Mouse (Mus musculus): Measurements from ENCODE around the gene Noc2l. TPM values are rescaled to one million over a fixed set of nuclear protein-coding genes. Genes with fewer than 3 reads are reported as not detected.
A peak's percentile ranks its signal among the peaks of the same experiment; 100 is the strongest.

The Noc2l gene
- polyA plus RNA-seq, 1 experiment: 54.6 TPM

DNA sequence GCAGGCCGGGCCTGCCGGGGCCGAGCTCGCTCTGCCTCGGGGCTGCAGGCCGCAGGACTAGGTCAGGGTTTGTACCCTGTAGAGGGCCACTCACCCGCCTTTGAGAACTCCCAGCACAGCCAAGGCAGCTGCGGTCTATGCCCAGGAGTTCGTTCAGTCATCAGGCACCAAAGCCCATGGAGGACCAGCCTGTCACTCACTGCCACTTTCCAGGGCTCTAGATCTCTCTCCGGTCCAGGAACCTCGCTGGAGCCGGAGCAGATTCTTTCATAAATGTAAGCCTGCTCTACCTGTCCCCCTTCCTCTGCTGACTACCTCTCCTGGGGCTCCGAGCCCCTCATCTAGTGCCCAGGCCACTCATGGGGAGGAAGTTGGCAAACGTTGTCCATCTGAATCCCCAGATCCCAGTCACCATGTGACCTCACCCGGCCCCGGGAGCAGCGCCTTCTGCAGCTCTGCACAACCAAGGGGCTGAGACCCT is 1.7 kb upstream of the Noc2l start:
- whole genome bisulfite sequencing: 13% methylated on average over 17 of the region's 17 CpGs
- Histone ChIP-seq H3K4me3 (replicated peaks; ENCODE audit: extremely low read depth, low read depth, low read length) (peak overlapping the region; percentile 64), H3K4me1 (ENCODE audit: control insufficient read depth, insufficient read depth, low read length) (peaks cover 6% of the 10 kb centered on the region)
- peak; percentile 30 for DNase-seq
- TF ChIP-seq POLR2A (IDR thresholded peaks at IDR 0.05; ENCODE audit: borderline replicate concordance, extremely low read depth, low read depth, low read length): no peak
- TF ChIP-seq CTCF (IDR thresholded peaks at IDR 0.05; ENCODE audit: insufficient read depth, low read length): no peak

DNA sequence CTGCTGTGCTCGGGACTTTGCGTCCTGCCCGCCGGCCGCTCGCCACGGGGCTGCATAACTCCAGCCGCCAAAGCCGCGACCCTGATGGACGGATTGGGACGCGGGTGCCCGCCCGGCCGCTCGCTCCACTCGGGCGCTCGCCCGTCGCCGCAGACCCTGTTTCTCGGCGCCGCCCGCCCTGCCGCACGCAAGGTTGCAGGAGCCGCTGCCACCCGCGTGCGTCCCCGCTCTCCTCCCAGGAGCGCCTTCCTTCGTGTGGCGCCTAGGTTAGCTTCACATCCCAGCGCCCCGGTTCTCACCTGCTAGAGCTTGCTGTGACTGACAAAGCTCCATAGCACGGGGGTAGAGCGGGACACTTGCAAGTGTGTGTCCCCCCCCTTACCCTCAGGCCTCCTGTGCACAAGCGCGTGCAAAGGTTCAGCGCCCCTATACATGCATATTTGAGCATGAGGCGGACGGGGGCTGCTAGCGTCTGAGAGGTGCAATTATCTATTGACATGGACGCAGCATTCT is 1.1 kb upstream of the Noc2l start, which contains the start of gene Plekhn1:
Gene Plekhn1, minus strand, starts transcription at position 157 of the 513 bp plus-strand sequence.
- under 1% methylated on average over 41 of the region's 48 CpGs for WGBS
- peak; percentile 68 for DNase-seq
- Histone ChIP-seq H3K4me3 (replicated peaks; ENCODE audit: extremely low read depth, low read depth, low read length) (peak within 1 kb of the TSS; percentile 83), H3K4me1 (ENCODE audit: control insufficient read depth, insufficient read depth, low read length) (peaks cover 6% of the 10 kb centered on the region)
- peak; percentile 41; the same call in 1 of the 2 replicates for TF ChIP-seq POLR2A (IDR thresholded peaks at IDR 0.05; ENCODE audit: borderline replicate concordance, extremely low read depth, low read depth, low read length)
- no peak for TF ChIP-seq CTCF (IDR thresholded peaks at IDR 0.05; ENCODE audit: insufficient read depth, low read length)

DNA sequence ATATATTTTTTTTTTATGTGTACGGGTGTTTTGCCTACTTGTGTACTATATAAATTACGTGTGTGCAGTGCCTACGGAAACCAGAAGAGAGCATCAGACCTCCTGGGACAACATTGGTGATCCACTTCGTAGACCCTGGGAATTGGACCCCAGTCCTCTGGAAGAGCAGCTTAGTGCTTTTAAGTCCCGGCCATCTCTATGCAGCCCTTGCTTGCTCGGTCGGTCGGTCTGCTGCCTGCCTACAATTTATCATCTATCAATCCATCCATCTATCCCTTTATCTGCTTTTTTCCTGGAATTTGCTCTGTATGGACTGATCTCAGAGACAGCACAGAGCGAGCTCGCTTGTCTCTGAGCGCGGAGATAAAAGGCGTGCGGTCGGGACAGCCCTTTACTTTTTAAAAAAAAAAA is 445 bp upstream of the Noc2l start:
- TF ChIP-seq CTCF (IDR thresholded peaks at IDR 0.05; ENCODE audit: insufficient read depth, low read length) (no peak), POLR2A (IDR thresholded peaks at IDR 0.05; ENCODE audit: borderline replicate concordance, extremely low read depth, low read depth, low read length) (no peak)
- Histone ChIP-seq H3K4me3 (replicated peaks; ENCODE audit: extremely low read depth, low read depth, low read length) (peak overlapping the region; percentile 59), H3K4me1 (ENCODE audit: control insufficient read depth, insufficient read depth, low read length) (peaks cover 6% of the 10 kb centered on the region)
- no peak for DNase-seq
- WGBS: under 1% methylated on average over 15 of the region's 15 CpGs

DNA sequence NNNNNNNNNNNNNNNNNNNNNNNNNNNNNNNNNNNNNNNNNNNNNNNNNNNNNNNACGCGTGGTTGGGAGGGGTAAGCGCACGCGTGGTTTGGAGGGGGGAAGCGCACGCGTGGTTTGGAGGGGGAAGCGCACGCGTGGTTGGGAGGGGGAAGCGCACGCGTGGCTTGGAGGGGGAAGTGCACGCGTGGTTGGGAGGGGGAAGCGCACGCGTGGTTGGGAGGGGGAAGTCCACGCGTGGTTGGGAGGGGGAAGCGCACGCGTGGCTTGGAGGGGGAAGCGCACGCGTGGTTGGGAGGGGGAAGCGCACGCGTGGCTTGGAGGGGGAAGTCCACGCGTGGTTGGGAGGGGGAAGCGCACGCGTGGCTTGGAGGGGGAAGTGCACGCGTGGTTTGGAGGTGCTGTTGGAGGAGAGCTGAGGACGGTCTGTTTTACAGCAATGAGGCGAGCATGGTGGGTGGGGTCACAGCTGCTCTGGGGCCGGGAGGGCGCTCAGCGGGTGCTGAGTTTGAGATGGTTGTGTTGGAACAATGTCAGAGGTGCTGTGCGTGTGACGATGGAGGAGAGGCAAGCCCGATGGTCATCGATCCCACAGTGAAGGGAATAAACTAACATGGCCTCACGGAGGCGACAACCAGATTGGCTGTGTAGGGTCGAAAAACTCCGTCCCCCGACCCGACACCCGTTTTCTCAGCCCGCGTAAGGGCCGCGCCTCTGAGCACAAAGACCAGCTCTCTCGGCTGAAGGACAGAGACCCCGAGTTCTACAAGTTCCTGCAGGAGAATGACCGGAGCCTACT is 1.0 kb downstream of the Noc2l start:
- H3K4me3 ChIP-seq (replicated peaks; ENCODE audit: extremely low read depth, low read depth, low read length): no peak overlapping the region
- DNase-seq: no peak
- whole genome bisulfite sequencing: 24% methylated on average over 58 of the region's 60 CpGs
- H3K4me1 ChIP-seq (ENCODE audit: control insufficient read depth, insufficient read depth, low read length): peaks cover 6% of the 10 kb centered on the region
- TF ChIP-seq POLR2A (IDR thresholded peaks at IDR 0.05; ENCODE audit: borderline replicate concordance, extremely low read depth, low read depth, low read length) (no peak), CTCF (IDR thresholded peaks at IDR 0.05; ENCODE audit: insufficient read depth, low read length) (no peak)

DNA sequence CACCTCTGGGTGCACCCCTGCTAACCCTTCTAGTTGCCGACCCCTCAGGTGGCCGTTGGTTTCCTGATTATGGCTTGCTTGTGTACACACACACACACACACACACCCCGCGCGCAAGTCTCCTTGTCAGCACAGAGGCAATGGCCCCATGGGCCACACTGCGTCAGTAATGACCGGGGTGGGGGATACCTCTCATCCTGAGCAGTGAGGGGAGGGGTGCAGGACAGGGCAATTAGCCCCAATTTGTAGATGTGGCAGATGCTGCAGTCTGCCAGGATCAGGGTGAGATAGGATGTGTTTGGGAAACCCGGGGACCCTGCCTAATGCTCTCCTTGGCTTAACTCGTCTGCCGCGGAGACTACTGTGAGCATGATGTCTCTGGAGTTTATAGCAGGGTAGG is 13.8 kb downstream of the Noc2l start:
- TF ChIP-seq POLR2A (IDR thresholded peaks at IDR 0.05; ENCODE audit: borderline replicate concordance, extremely low read depth, low read depth, low read length) (no peak), CTCF (IDR thresholded peaks at IDR 0.05; ENCODE audit: insufficient read depth, low read length) (no peak)
- Histone ChIP-seq H3K4me1 (ENCODE audit: control insufficient read depth, insufficient read depth, low read length) (peaks cover 4% of the 10 kb centered on the region), H3K4me3 (replicated peaks; ENCODE audit: extremely low read depth, low read depth, low read length) (no peak overlapping the region)
- WGBS: 62% methylated on average over 11 of the region's 11 CpGs
- no peak for DNase-seq

DNA sequence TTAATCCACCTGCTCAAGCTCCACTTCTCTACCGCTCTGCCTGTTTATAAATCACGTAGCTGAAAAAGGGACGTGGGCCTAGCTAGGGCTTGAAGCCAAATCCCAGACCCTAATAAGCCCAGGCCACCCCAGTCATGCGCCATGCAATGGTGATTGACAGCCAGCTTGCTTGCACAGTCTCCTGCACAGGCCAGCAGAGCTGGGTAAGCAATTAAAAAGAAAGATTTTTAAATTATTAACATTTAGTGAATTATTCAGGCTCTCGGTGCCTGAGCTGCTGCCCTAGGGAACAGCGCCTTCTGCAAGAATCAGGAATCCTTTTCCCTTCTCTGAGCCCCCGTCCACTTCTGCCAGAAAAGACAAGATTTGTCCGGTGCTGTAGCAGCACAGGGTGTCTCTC is 15.3 kb downstream of the Noc2l start:
- WGBS: 61% methylated on average over 8 of the region's 8 CpGs
- TF ChIP-seq POLR2A (IDR thresholded peaks at IDR 0.05; ENCODE audit: borderline replicate concordance, extremely low read depth, low read depth, low read length) (no peak), CTCF (IDR thresholded peaks at IDR 0.05; ENCODE audit: insufficient read depth, low read length) (no peak)
- Histone ChIP-seq H3K4me3 (replicated peaks; ENCODE audit: extremely low read depth, low read depth, low read length) (no peak overlapping the region), H3K4me1 (ENCODE audit: control insufficient read depth, insufficient read depth, low read length) (peaks cover 7% of the 10 kb centered on the region)
- no peak for DNase-seq

DNA sequence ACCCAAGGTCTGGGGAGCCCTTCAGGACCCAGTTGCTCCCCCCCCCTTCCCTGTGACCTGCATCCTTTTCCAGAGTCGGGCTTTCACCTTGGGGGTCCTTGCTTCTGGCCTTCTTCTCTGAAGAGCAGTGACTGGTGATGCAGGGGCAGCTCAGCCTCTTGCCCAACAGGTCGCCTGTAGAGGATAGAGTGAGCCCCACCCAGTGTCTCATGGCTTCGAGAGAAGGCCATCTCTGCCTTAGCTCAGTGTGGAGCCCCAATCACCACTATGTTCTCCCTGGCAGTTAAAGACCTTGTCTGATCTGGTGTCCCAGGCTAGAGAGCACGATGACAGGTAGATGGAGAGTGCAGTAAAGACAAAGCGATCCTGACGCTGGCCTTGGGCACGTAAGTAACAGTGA is 16.3 kb downstream of the Noc2l start:
- DNase-seq: no peak
- no peak for TF ChIP-seq POLR2A (IDR thresholded peaks at IDR 0.05; ENCODE audit: borderline replicate concordance, extremely low read depth, low read depth, low read length)
- no peak for TF ChIP-seq CTCF (IDR thresholded peaks at IDR 0.05; ENCODE audit: insufficient read depth, low read length)
- Histone ChIP-seq H3K4me3 (replicated peaks; ENCODE audit: extremely low read depth, low read depth, low read length) (no peak overlapping the region), H3K4me1 (ENCODE audit: control insufficient read depth, insufficient read depth, low read length) (peaks cover 7% of the 10 kb centered on the region)
- WGBS: 32% methylated on average over 7 of the region's 7 CpGs

DNA sequence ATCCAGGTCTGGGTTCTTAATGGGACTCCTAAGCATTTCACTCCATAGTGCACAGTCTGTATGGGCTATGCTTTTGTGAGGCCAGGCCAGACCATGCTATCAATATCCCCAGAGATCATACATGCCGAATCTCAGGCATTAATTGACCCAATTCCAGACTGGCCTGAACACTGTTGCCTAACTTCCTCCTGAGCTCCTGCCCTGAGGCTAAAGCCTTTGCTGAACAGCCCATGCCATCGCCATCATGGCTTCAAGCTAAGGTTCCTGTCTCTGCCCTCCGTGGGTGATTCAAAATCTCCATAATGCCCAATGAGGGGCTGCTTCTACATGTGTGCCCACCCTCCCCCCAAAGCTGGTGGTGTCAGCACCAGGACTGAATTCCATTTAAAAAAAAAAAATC is 16.8 kb downstream of the Noc2l start:
- H3K4me3 ChIP-seq (replicated peaks; ENCODE audit: extremely low read depth, low read depth, low read length): no peak overlapping the region
- TF ChIP-seq CTCF (IDR thresholded peaks at IDR 0.05; ENCODE audit: insufficient read depth, low read length) (no peak), POLR2A (IDR thresholded peaks at IDR 0.05; ENCODE audit: borderline replicate concordance, extremely low read depth, low read depth, low read length) (no peak)
- WGBS: 41% methylated on average over 3 of the region's 3 CpGs
- no peak for DNase-seq
- H3K4me1 ChIP-seq (ENCODE audit: control insufficient read depth, insufficient read depth, low read length): peaks cover 7% of the 10 kb centered on the region

DNA sequence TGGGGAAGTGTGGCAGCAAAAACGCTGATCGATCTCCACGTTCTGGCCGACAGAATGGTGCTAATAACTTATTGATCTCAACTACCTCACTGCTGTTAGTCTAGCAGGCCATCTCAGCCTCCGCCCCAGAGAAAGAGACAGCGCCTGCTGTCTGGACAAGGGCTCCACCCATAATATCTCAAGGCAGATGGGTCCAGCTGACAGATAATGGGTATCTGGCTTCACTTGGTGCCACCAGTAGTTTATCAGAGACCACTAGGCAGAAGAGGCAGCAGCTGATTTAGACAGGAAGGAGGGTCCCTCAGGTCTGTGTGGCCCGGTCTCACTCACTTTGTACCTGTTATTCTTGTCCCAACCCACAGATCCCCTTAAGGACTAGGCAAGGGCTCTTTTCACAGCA is 17.2 kb downstream of the Noc2l start:
- H3K4me1 ChIP-seq (ENCODE audit: control insufficient read depth, insufficient read depth, low read length): peaks cover 7% of the 10 kb centered on the region
- no peak for TF ChIP-seq CTCF (IDR thresholded peaks at IDR 0.05; ENCODE audit: insufficient read depth, low read length)
- no peak for TF ChIP-seq POLR2A (IDR thresholded peaks at IDR 0.05; ENCODE audit: borderline replicate concordance, extremely low read depth, low read depth, low read length)
- no peak overlapping the region for H3K4me3 ChIP-seq (replicated peaks; ENCODE audit: extremely low read depth, low read depth, low read length)
- no peak for DNase-seq
- WGBS: 51% methylated on average over 7 of the region's 7 CpGs

All from lung, adult 2 months (tissue).